Mouse (Mus musculus): Measurements from ENCODE around the gene Golga4. TPM values are rescaled to one million over a fixed set of nuclear protein-coding genes. Genes with fewer than 3 reads are reported as not detected.

Golga4 gene
- polyA plus RNA-seq, 1 experiment from 2014 or later, result 64.0 TPM

DNA sequence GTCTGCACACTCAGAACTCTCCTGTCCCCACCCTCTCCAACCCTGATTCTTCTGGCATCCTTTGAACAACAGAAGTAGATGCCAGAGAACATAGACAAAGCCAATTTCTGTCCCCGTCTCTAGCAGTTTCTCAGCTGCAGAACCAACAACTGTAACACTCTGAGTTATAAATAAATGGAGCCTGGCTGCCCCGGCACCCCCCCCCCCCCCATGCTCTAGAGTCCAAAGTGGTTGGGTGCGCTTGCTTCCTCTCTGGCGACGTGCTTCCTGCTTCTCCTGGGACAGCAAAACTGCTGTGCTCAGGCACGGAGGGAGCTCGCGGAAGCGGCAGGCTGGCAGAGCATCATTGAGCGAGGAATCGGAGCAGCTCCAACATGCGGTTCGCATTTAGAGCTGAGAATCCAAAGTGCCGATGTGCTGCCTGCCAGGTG, 105.1 kb downstream of the Golga4 start:
- Histone ChIP-seq H3K4me2 (ENCODE audit: low read length) (peak overlapping the region; percentile 53), H3K36me3 (ENCODE audit: control insufficient read depth, insufficient read depth, low read length) (no peaks in the 10 kb centered on the region), H3K27me3 (ENCODE audit: control insufficient read depth, insufficient read depth, low read length) (0 out of 2 replicates have a peak, but pooled peaks cover 6% of the 10 kb centered on the region), H3K4me3 (ENCODE audit: control insufficient read depth in 1 of 2, insufficient read depth in 1 of 2, low read depth in 1 of 2, low read length in 2 of 2) (peak overlapping the region in 1 of 2 experiments; percentile 16; a peak in 2 of 4 replicates), H3K9me3 (ENCODE audit: control insufficient read depth, low read length) (no peaks in the 10 kb centered on the region), H3K4me1 (ENCODE audit: control insufficient read depth in 2 of 2, insufficient read depth in 2 of 2, low read length in 2 of 2) (peaks cover 24 to 40% of the 10 kb centered on the region in 2 experiments), H3K27ac (replicated peaks in 1 of 2; ENCODE audit: control insufficient read depth in 1 of 2, insufficient read depth in 1 of 2, low read depth in 2 of 2, low read length in 2 of 2) (peak overlapping the region; percentile 10 to 41; a peak in 1 of 4 replicates), H3K9ac (ENCODE audit: low read length) (no peak overlapping the region)
- no peak for ATAC-seq (ENCODE audit: insufficient number of reproducible peaks, insufficient read depth, low FRiP score, low read depth)
- 17% methylated on average over 14 of the region's 14 CpGs for WGBS

DNA sequence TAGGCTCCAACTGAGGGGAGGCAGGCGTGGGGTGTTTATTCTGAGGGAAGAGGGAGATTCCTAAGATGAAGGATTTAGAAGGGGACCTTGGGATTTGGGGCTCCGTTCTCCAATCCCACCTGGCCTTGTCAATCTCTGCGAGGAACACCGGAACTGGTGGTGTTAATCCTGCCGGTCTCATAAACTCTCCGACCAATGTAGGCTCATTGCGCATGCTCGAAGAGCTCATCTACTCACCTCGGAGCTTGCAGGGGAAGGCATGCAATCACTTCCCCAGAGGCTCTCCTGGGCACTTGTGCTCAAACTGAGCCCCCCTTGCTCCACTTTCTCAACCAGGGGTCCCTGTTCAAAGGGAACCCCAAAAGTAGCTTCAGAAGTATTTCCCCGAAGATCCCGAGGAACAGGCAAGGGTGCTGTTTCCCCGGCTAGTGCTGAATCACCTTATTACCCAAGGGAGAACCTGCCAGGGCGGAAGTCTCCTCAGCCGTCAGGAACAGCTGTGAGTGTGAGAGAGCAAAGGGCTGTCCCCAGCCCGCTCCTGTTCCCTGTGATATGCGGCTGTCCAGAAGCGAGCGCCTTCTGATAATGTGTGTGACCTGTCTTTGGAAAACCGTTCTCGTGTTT, 106.0 kb downstream of the Golga4 start:
- no peak overlapping the region for H3K27ac ChIP-seq (replicated peaks in 1 of 2; ENCODE audit: control insufficient read depth in 1 of 2, insufficient read depth in 1 of 2, low read depth in 2 of 2, low read length in 2 of 2)
- 0 out of 2 replicates have a peak, but pooled peaks cover 6% of the 10 kb centered on the region for H3K27me3 ChIP-seq (ENCODE audit: control insufficient read depth, insufficient read depth, low read length)
- H3K9ac ChIP-seq (ENCODE audit: low read length), result no peak overlapping the region
- WGBS, result 31% methylated on average over 20 of the region's 20 CpGs
- H3K36me3 ChIP-seq (ENCODE audit: control insufficient read depth, insufficient read depth, low read length), result no peaks in the 10 kb centered on the region
- H3K4me3 ChIP-seq (ENCODE audit: control insufficient read depth in 1 of 2, insufficient read depth in 1 of 2, low read depth in 1 of 2, low read length in 2 of 2), result 0 out of 4 replicates have a peak overlapping the region, but pooled peaks of 1 of the 2 experiments have one; percentile 5
- ATAC-seq (ENCODE audit: insufficient number of reproducible peaks, insufficient read depth, low FRiP score, low read depth), result no peak
- H3K9me3 ChIP-seq (ENCODE audit: control insufficient read depth, low read length), result no peaks in the 10 kb centered on the region
- H3K4me1 ChIP-seq (ENCODE audit: control insufficient read depth in 2 of 2, insufficient read depth in 2 of 2, low read length in 2 of 2), result peaks cover 24 to 38% of the 10 kb centered on the region in 2 experiments
- H3K4me2 ChIP-seq (ENCODE audit: low read length), result peak overlapping the region; percentile 53

DNA sequence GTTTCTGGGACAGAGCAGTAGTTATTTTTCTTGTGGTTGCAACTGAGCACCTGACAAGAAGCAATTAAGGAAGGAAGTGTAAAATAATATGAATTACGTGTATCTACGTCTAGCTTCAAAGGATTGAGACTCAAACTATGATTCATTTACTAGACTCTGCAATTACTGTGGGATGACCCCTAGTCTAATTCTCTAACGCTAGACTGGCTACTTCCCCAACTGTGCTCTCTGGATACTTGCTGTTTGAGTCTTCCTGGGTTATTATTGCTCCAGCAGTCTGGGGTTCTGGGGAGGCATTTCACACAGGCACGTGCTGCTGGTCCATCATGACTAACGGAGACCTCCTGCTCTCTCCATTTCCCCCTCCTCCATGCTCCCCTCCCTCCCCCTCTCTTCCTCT, 111.2 kb downstream of the Golga4 start:
- Histone ChIP-seq H3K4me3 (ENCODE audit: control insufficient read depth in 1 of 2, insufficient read depth in 1 of 2, low read depth in 1 of 2, low read length in 2 of 2) (no peak overlapping the region), H3K4me1 (ENCODE audit: control insufficient read depth in 2 of 2, insufficient read depth in 2 of 2, low read length in 2 of 2) (peaks cover 4 to 9% of the 10 kb centered on the region in 2 experiments; a peak in 3 of 4 replicates), H3K27ac (replicated peaks in 1 of 2; ENCODE audit: control insufficient read depth in 1 of 2, insufficient read depth in 1 of 2, low read depth in 2 of 2, low read length in 2 of 2) (no peak overlapping the region), H3K9me3 (ENCODE audit: control insufficient read depth, low read length) (no peaks in the 10 kb centered on the region), H3K4me2 (ENCODE audit: low read length) (no peak overlapping the region), H3K36me3 (ENCODE audit: control insufficient read depth, insufficient read depth, low read length) (0 out of 2 replicates have a peak, but pooled peaks cover 4% of the 10 kb centered on the region), H3K27me3 (ENCODE audit: control insufficient read depth, insufficient read depth, low read length) (0 out of 2 replicates have a peak, but pooled peaks cover 6% of the 10 kb centered on the region), H3K9ac (ENCODE audit: low read length) (no peak overlapping the region)
- WGBS, result 81% methylated on average over 5 of the region's 5 CpGs
- ATAC-seq (ENCODE audit: insufficient number of reproducible peaks, insufficient read depth, low FRiP score, low read depth), result no peak

DNA sequence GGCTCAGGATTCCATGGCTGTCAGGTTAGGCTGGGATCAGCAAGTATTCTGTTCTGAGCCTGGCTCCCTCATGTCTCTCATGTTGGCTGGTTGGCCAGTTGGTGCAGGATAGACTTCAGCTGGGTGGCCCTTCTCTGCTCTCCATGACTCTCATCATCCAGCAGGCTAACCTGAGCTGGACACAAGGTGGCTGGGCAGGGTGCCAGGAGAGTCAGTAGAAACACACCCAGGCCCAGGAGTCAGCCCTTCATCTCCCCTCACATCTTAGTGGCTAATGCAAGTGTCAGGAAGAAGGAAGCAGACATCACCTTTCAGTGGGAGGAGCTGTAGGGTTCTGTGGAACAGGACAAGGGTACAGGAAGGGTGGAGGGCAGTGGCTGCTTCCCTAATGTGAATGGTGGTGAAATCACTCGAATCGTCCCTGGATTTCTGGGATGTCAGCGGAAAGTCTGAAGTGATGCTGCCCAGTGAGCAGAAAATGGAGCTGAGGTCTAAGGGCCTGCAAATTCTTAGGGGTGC, 112.7 kb downstream of the Golga4 start:
- no peaks in the 10 kb centered on the region for H3K27me3 ChIP-seq (ENCODE audit: control insufficient read depth, insufficient read depth, low read length)
- H3K9me3 ChIP-seq (ENCODE audit: control insufficient read depth, low read length), result no peaks in the 10 kb centered on the region
- H3K4me1 ChIP-seq (ENCODE audit: control insufficient read depth in 2 of 2, insufficient read depth in 2 of 2, low read length in 2 of 2), result peaks cover 4 to 9% of the 10 kb centered on the region in 2 experiments; a peak in 2 of 4 replicates
- WGBS, result 58% methylated on average over 3 of the region's 3 CpGs
- H3K36me3 ChIP-seq (ENCODE audit: control insufficient read depth, insufficient read depth, low read length), result 0 out of 2 replicates have a peak, but pooled peaks cover 4% of the 10 kb centered on the region
- no peak overlapping the region for H3K4me3 ChIP-seq (ENCODE audit: control insufficient read depth in 1 of 2, insufficient read depth in 1 of 2, low read depth in 1 of 2, low read length in 2 of 2)
- H3K4me2 ChIP-seq (ENCODE audit: low read length), result no peak overlapping the region
- no peak for ATAC-seq (ENCODE audit: insufficient number of reproducible peaks, insufficient read depth, low FRiP score, low read depth)
- H3K27ac ChIP-seq (replicated peaks in 1 of 2; ENCODE audit: control insufficient read depth in 1 of 2, insufficient read depth in 1 of 2, low read depth in 2 of 2, low read length in 2 of 2), result no peak overlapping the region
- H3K9ac ChIP-seq (ENCODE audit: low read length), result no peak overlapping the region

DNA sequence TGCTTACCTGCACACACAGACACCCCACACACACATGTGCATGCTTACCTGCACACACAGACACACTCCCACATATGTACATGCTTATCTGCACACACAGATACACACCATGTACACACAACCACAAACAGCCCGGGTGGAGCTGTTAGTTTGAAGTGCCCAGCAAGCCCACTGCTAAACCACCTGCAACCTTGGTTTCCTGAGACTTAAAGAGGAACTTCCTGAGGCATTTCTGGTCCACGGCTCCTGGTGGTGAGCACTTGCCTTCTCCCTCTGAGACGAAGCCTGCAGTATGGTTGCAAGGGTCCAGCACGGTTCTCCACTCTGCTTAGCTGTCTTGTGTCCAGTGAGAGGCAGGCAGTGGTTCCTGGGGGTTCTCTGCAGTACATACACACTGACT, 114.7 kb downstream of the Golga4 start:
- Histone ChIP-seq H3K27ac (replicated peaks in 1 of 2; ENCODE audit: control insufficient read depth in 1 of 2, insufficient read depth in 1 of 2, low read depth in 2 of 2, low read length in 2 of 2) (no peak overlapping the region), H3K27me3 (ENCODE audit: control insufficient read depth, insufficient read depth, low read length) (no peaks in the 10 kb centered on the region), H3K4me1 (ENCODE audit: control insufficient read depth in 2 of 2, insufficient read depth in 2 of 2, low read length in 2 of 2) (peaks cover 6 to 16% of the 10 kb centered on the region in 2 experiments; a peak in 2 of 4 replicates), H3K9ac (ENCODE audit: low read length) (no peak overlapping the region), H3K4me2 (ENCODE audit: low read length) (no peak overlapping the region), H3K36me3 (ENCODE audit: control insufficient read depth, insufficient read depth, low read length) (0 out of 2 replicates have a peak, but pooled peaks cover 4% of the 10 kb centered on the region), H3K9me3 (ENCODE audit: control insufficient read depth, low read length) (no peaks in the 10 kb centered on the region), H3K4me3 (ENCODE audit: control insufficient read depth in 1 of 2, insufficient read depth in 1 of 2, low read depth in 1 of 2, low read length in 2 of 2) (no peak overlapping the region)
- no peak for ATAC-seq (ENCODE audit: insufficient number of reproducible peaks, insufficient read depth, low FRiP score, low read depth)
- 61% methylated on average over 4 of the region's 4 CpGs for WGBS

DNA sequence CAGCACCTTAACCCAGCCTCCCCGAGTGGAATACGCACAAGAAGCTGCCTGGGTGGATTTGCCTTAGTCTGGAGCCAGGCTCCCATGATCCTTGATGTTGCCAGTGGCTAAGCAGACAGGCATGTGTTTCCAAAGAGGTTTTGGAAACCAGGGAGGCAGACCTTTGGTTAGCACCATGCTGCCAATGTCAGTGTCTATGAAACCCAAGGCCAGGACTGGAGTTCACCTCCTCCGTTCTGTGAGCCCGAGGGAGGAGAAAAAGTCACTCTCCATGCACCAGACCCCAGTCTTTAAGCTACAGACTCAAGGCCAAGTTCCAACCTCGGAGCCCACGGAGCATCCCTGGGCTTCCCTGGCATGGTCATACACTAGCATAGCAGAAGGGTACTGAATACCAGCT, 115.6 kb downstream of the Golga4 start:
- no peak overlapping the region for H3K27ac ChIP-seq (replicated peaks in 1 of 2; ENCODE audit: control insufficient read depth in 1 of 2, insufficient read depth in 1 of 2, low read depth in 2 of 2, low read length in 2 of 2)
- WGBS, result 86% methylated on average over 6 of the region's 6 CpGs
- no peak overlapping the region for H3K4me3 ChIP-seq (ENCODE audit: control insufficient read depth in 1 of 2, insufficient read depth in 1 of 2, low read depth in 1 of 2, low read length in 2 of 2)
- ATAC-seq (ENCODE audit: insufficient number of reproducible peaks, insufficient read depth, low FRiP score, low read depth), result no peak
- peaks cover 7 to 16% of the 10 kb centered on the region in 2 experiments; a peak in 2 of 4 replicates for H3K4me1 ChIP-seq (ENCODE audit: control insufficient read depth in 2 of 2, insufficient read depth in 2 of 2, low read length in 2 of 2)
- H3K9me3 ChIP-seq (ENCODE audit: control insufficient read depth, low read length), result no peaks in the 10 kb centered on the region
- peaks cover 8% of the 10 kb centered on the region; the same call in 1 of the 2 replicates for H3K36me3 ChIP-seq (ENCODE audit: control insufficient read depth, insufficient read depth, low read length)
- H3K27me3 ChIP-seq (ENCODE audit: control insufficient read depth, insufficient read depth, low read length), result no peaks in the 10 kb centered on the region
- no peak overlapping the region for H3K9ac ChIP-seq (ENCODE audit: low read length)
- no peak overlapping the region for H3K4me2 ChIP-seq (ENCODE audit: low read length)

DNA sequence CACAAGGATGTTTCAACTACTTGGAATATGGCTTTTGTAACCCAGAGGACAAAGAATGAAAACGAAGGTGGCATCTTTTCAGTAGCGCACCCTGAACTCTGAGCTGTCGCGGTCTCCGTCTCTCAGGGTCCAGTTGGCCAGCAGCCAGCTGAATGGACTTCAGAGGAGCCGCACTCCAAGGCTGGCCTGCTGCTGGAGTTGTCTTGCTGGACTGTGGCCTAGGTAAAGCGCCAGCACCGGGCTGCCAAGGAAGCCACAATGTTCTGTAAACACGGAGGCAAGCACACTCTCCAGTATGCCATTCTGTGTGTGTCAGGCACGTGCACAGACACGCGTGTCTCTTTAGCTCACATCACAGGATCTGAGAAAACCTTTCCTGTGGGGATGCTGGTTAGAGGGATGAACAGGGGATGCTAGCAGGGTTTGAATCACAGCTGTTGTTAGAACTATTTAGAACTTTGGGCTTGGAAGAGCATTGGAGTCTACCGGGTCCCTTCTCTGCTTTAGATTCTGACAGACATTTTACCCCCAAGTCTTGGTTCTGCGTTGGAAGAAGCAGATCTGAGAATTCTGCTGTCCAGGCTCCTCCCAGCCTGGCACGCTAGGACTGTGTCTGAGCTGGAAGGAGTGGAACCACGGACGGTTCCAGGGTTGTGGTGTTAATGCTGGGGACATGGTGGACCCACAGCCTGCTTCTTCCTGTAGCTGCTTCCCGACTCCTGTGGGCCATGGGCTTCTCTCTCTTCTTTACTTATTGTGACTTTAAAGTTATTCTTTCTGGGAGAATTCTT, 116.5 kb downstream of the Golga4 start:
- H3K4me2 ChIP-seq (ENCODE audit: low read length), result no peak overlapping the region
- no peak overlapping the region for H3K4me3 ChIP-seq (ENCODE audit: control insufficient read depth in 1 of 2, insufficient read depth in 1 of 2, low read depth in 1 of 2, low read length in 2 of 2)
- no peak for ATAC-seq (ENCODE audit: insufficient number of reproducible peaks, insufficient read depth, low FRiP score, low read depth)
- peaks cover 7 to 16% of the 10 kb centered on the region in 2 experiments; a peak in 2 of 4 replicates for H3K4me1 ChIP-seq (ENCODE audit: control insufficient read depth in 2 of 2, insufficient read depth in 2 of 2, low read length in 2 of 2)
- H3K27ac ChIP-seq (replicated peaks in 1 of 2; ENCODE audit: control insufficient read depth in 1 of 2, insufficient read depth in 1 of 2, low read depth in 2 of 2, low read length in 2 of 2), result no peak overlapping the region
- H3K9ac ChIP-seq (ENCODE audit: low read length), result no peak overlapping the region
- no peaks in the 10 kb centered on the region for H3K9me3 ChIP-seq (ENCODE audit: control insufficient read depth, low read length)
- H3K27me3 ChIP-seq (ENCODE audit: control insufficient read depth, insufficient read depth, low read length), result no peaks in the 10 kb centered on the region
- 78% methylated on average over 18 of the region's 18 CpGs for WGBS
- peaks cover 17% of the 10 kb centered on the region for H3K36me3 ChIP-seq (ENCODE audit: control insufficient read depth, insufficient read depth, low read length)

Data from heart, embryonic 14.5 days (tissue).